Mouse (Mus musculus) spleen, postnatal 4 days (tissue): ENCODE data around the gene Hsd17b7.
A peak's percentile ranks its signal among the peaks of the same experiment; 100 is the strongest.

Source experiments
- DNase-seq, 2 experiments: peaks; one replicate each; pipeline ENCODE4 v3.0.0; 2022; ENCODE audit warnings: low spot score in 2 of 2

The Hsd17b7 gene

GRCm38 (mm10) chr1:169939345-169939744 is 29.7 kb downstream of the Hsd17b7 start:
- no peak for DNase-seq

- peak in 1 of 2 experiments; percentile 68 for DNase-seq
These were observed 34.9 kb downstream of the Hsd17b7 start for GRCm38 (mm10) chr1:169934005-169934725.

- no peak for DNase-seq
These were observed 36.8 kb downstream of the Hsd17b7 start for GRCm38 (mm10) chr1:169932122-169932746.

GRCm38 (mm10) chr1:169931698-169932097 is 37.3 kb downstream of the Hsd17b7 start:
- no peak for DNase-seq

GRCm38 (mm10) chr1:169928454-169928971 is 40.5 kb downstream of the Hsd17b7 start, which contains the start of gene Ccdc190:
Gene Ccdc190, plus strand, starts transcription at chr1:169928648.
- DNase-seq = no peak

GRCm38 (mm10) chr1:169927753-169928369 is 41.2 kb downstream of the Hsd17b7 start:
- no peak for DNase-seq

- DNase-seq = no peak
These were observed 44.5 kb downstream of the Hsd17b7 start for GRCm38 (mm10) chr1:169924567-169924966.

- peak in 1 of 2 experiments; percentile 62 for DNase-seq
These were observed 47.3 kb downstream of the Hsd17b7 start for GRCm38 (mm10) chr1:169921710-169922211.

- DNase-seq = peak; percentile 40 to 84
These were observed 49.8 kb downstream of the Hsd17b7 start for GRCm38 (mm10) chr1:169919211-169919610.

GRCm38 (mm10) chr1:169917998-169918397 is 51.0 kb downstream of the Hsd17b7 start:
- peak; percentile 19 to 62 for DNase-seq

GRCm38 (mm10) chr1:169917115-169917796 is 51.8 kb downstream of the Hsd17b7 start:
- no peak for DNase-seq

GRCm38 (mm10) chr1:169916659-169917058 is 52.4 kb downstream of the Hsd17b7 start:
- no peak for DNase-seq

- peak in 1 of 2 experiments; percentile 13 for DNase-seq
These were observed 57.5 kb downstream of the Hsd17b7 start for GRCm38 (mm10) chr1:169911526-169911925.

GRCm38 (mm10) chr1:169910751-169911150 is 58.3 kb downstream of the Hsd17b7 start:
- DNase-seq = peak in 1 of 2 experiments; percentile 54

GRCm38 (mm10) chr1:169909659-169910058 is 59.4 kb downstream of the Hsd17b7 start:
- peak in 1 of 2 experiments; percentile 2 for DNase-seq

GRCm38 (mm10) chr1:169909163-169909562 is 59.9 kb downstream of the Hsd17b7 start:
- DNase-seq = peak in 1 of 2 experiments; percentile 32

GRCm38 (mm10) chr1:169900771-169901336 is 68.2 kb downstream of the Hsd17b7 start:
- no peak for DNase-seq
